Mouse (Mus musculus): ENCODE data around the gene 4833439L19Rik. TPM values are rescaled to one million over a fixed set of nuclear protein-coding genes. Genes with fewer than 3 reads are reported as not detected.
A peak's percentile ranks its signal among the peaks of the same experiment; 100 is the strongest.

The 4833439L19Rik gene
- polyA plus RNA-seq, 1 experiment from 2014 or later, result 124 TPM

GRCm38 (mm10) chr13:54527140-54527539 lies 38.1 kb downstream of the 4833439L19Rik start:
- Histone ChIP-seq H3K9me3 (ENCODE audit: control insufficient read depth, low read length) (no peaks in the 10 kb centered on the region), H3K4me1 (ENCODE audit: control insufficient read depth, insufficient read depth, low read length) (no peaks in the 10 kb centered on the region), H3K4me2 (ENCODE audit: low read depth, low read length) (no peak overlapping the region), H3K27ac (replicated peaks; ENCODE audit: low read depth, low read length) (no peak overlapping the region), H3K9ac (ENCODE audit: low read depth, low read length) (no peak overlapping the region), H3K27me3 (replicated peaks; ENCODE audit: control insufficient read depth, insufficient read depth, low read length) (no peaks in the 10 kb centered on the region), H3K36me3 (ENCODE audit: control insufficient read depth, insufficient read depth, low read length) (peaks cover 77% of the 10 kb centered on the region), H3K4me3 (ENCODE audit: low read depth, low read length) (no peak overlapping the region)
- no peak for ATAC-seq (ENCODE audit: low read depth)
- DNase-seq (ENCODE audit: low spot score), result no peak
- WGBS, result 88% methylated on average over 6 of the region's 6 CpGs

- no peak overlapping the region for H3K9ac ChIP-seq (ENCODE audit: low read depth, low read length)
- H3K9me3 ChIP-seq (ENCODE audit: control insufficient read depth, low read length), result no peaks in the 10 kb centered on the region
- ATAC-seq (ENCODE audit: low read depth), result no peak
These were observed 44.1 kb downstream of the 4833439L19Rik start for GRCm38 (mm10) chr13:54521181-54521580.

DNA sequence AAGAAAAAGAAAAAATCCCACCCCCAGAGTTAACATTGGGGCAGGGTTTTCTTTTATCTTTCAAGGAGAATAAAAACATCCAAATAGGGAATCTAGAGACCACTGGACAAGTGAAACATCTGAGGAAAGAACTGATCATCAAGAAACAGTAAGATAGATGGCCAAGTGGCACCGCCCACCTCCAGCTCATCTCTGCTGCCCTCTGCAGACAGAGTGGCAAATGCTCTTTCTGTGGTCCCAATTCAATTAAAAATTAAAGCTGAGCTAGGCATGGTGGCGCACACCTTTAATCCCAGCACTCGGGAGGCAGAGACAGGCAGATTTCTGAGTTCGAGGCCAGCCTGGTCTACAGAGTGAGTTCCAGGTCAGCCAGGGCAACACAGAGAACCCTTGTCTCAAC lies 45.0 kb downstream of the 4833439L19Rik start:
- no peak for ATAC-seq (ENCODE audit: low read depth)
- Histone ChIP-seq H3K4me2 (ENCODE audit: low read depth, low read length) (no peak overlapping the region), H3K4me3 (ENCODE audit: low read depth, low read length) (no peak overlapping the region), H3K4me1 (ENCODE audit: control insufficient read depth, insufficient read depth, low read length) (no peaks in the 10 kb centered on the region), H3K9ac (ENCODE audit: low read depth, low read length) (no peak overlapping the region), H3K27ac (replicated peaks; ENCODE audit: low read depth, low read length) (no peak overlapping the region), H3K9me3 (ENCODE audit: control insufficient read depth, low read length) (peaks cover 6% of the 10 kb centered on the region; the same call in 1 of the 2 replicates), H3K36me3 (ENCODE audit: control insufficient read depth, insufficient read depth, low read length) (peaks cover 17% of the 10 kb centered on the region), H3K27me3 (replicated peaks; ENCODE audit: control insufficient read depth, insufficient read depth, low read length) (no peaks in the 10 kb centered on the region)
- 95% methylated on average over 4 of the region's 4 CpGs for WGBS
- no peak for DNase-seq (ENCODE audit: low spot score)

More at GRCm38 (mm10) chr13:54521181-54521580, 44.1 kb downstream of the 4833439L19Rik start:
- H3K4me1 ChIP-seq (ENCODE audit: control insufficient read depth, insufficient read depth, low read length), result no peaks in the 10 kb centered on the region
- no peak overlapping the region for H3K4me2 ChIP-seq (ENCODE audit: low read depth, low read length)
- DNase-seq (ENCODE audit: low spot score), result no peak
- H3K27ac ChIP-seq (replicated peaks; ENCODE audit: low read depth, low read length), result no peak overlapping the region
- no peak overlapping the region for H3K4me3 ChIP-seq (ENCODE audit: low read depth, low read length)
- H3K36me3 ChIP-seq (ENCODE audit: control insufficient read depth, insufficient read depth, low read length), result peaks cover 26% of the 10 kb centered on the region
- H3K27me3 ChIP-seq (replicated peaks; ENCODE audit: control insufficient read depth, insufficient read depth, low read length), result no peaks in the 10 kb centered on the region

DNA sequence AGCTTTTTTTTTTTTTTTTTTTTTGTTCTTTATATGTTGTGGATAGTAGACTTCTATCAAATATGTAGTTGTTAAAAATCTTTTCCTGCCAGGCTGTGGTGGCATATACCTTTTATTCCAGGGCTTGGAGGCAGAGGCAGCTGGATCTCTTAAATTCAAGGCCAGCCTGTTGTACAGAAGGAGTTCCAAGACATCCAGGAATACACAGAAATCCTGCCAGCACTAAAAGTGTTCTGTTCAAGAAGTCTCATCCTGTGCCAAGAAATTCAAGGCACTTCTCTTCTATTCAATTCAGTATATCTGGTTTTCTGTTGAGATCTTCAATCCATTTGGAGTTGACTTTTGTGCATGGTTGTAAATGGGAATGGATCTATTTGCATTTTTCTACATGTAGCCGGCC lies 59.3 kb downstream of the 4833439L19Rik start:
- Histone ChIP-seq H3K36me3 (ENCODE audit: control insufficient read depth, insufficient read depth, low read length) (0 out of 2 replicates have a peak, but pooled peaks cover 4% of the 10 kb centered on the region), H3K27ac (replicated peaks; ENCODE audit: low read depth, low read length) (no peak overlapping the region), H3K4me1 (ENCODE audit: control insufficient read depth, insufficient read depth, low read length) (peaks cover 10% of the 10 kb centered on the region), H3K27me3 (replicated peaks; ENCODE audit: control insufficient read depth, insufficient read depth, low read length) (no peaks in the 10 kb centered on the region), H3K9ac (ENCODE audit: low read depth, low read length) (no peak overlapping the region), H3K9me3 (ENCODE audit: control insufficient read depth, low read length) (no peaks in the 10 kb centered on the region), H3K4me2 (ENCODE audit: low read depth, low read length) (no peak overlapping the region), H3K4me3 (ENCODE audit: low read depth, low read length) (no peak overlapping the region)
- DNase-seq (ENCODE audit: low spot score) (no peak), ATAC-seq (ENCODE audit: low read depth) (no peak)
- 96% methylated on average over 1 of the region's 1 CpGs for WGBS

GRCm38 (mm10) chr13:54504611-54505260 lies 60.5 kb downstream of the 4833439L19Rik start:
- Histone ChIP-seq H3K4me3 (ENCODE audit: low read depth, low read length) (peak overlapping the region; percentile 82), H3K4me2 (ENCODE audit: low read depth, low read length) (peak overlapping the region; percentile 85), H3K27me3 (replicated peaks; ENCODE audit: control insufficient read depth, insufficient read depth, low read length) (no peaks in the 10 kb centered on the region), H3K9me3 (ENCODE audit: control insufficient read depth, low read length) (no peaks in the 10 kb centered on the region), H3K4me1 (ENCODE audit: control insufficient read depth, insufficient read depth, low read length) (peaks cover 10% of the 10 kb centered on the region), H3K9ac (ENCODE audit: low read depth, low read length) (peak overlapping the region; percentile 88), H3K27ac (replicated peaks; ENCODE audit: low read depth, low read length) (0 out of 2 replicates have a peak overlapping the region, but pooled peaks have one; percentile 84), H3K36me3 (ENCODE audit: control insufficient read depth, insufficient read depth, low read length) (no peaks in the 10 kb centered on the region)
- ATAC-seq (ENCODE audit: low read depth) (no peak), DNase-seq (ENCODE audit: low spot score) (peak; percentile 5)
- WGBS, result 23% methylated on average over 7 of the region's 7 CpGs

DNA sequence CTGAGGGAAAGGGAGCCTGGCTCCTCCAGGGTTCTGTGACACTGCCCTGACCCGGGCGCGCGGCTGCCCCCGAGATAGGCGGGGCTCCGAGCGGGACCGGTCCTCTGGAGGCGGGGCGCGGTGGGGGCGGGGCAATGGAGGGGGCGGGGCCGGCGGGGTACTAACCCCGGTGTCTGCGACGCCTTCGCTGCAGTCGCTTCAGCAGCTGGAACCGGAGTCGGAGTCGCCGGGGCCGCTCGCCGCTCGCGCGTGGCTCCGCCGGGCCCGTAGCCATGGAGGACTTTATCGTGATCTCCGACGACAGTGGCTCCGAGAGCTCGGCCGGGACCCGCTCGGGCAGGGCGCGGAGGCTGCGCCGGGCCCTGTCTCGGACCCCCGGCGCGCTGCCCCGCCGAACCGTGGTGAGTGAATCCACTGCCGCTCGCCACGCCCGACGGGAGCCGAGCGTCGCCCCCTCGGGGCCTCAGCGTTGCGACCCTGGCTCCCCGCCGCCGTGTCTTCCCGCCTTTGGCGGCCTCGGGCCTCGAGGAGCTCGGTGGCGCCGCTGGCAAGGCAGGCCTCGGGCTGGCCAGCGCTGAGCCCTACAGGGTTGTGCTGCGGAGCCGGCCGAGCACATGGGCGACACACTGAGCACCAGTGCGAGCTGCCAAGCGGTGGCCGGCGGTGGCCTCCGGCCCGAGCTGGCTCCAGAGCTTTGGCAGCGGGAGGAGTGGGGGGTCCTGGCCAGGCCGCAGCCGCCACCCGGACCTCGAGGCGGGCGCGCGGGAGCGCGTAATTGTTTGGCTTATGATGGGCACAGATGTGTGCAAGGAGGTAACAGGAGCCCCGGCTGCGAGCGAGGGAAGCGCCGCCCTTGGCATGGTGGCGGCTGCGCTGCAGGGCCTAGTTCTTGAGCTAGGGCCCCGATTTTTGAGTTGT lies 61.4 kb downstream of the 4833439L19Rik start, which contains the start of gene Simc1:
Gene Simc1, plus strand, starts transcription at position 176 of the 918 bp plus-strand sequence.
- Histone ChIP-seq H3K4me1 (ENCODE audit: control insufficient read depth, insufficient read depth, low read length) (peaks cover 10% of the 10 kb centered on the region), H3K4me2 (ENCODE audit: low read depth, low read length) (peak within 1 kb of the TSS; percentile 85), H3K27ac (replicated peaks; ENCODE audit: low read depth, low read length) (peak within 1 kb of the TSS; percentile 84), H3K27me3 (replicated peaks; ENCODE audit: control insufficient read depth, insufficient read depth, low read length) (no peaks in the 10 kb centered on the region), H3K9ac (ENCODE audit: low read depth, low read length) (peak within 1 kb of the TSS; percentile 88), H3K4me3 (ENCODE audit: low read depth, low read length) (peak within 1 kb of the TSS; percentile 82), H3K36me3 (ENCODE audit: control insufficient read depth, insufficient read depth, low read length) (no peaks in the 10 kb centered on the region), H3K9me3 (ENCODE audit: control insufficient read depth, low read length) (no peaks in the 10 kb centered on the region)
- WGBS, result 1% methylated on average over 42 of the region's 105 CpGs
- peak; percentile 92 for ATAC-seq (ENCODE audit: low read depth)
- DNase-seq (ENCODE audit: low spot score), result peak; percentile 82

- peak overlapping the region; percentile 88 for H3K9ac ChIP-seq (ENCODE audit: low read depth, low read length)
- H3K36me3 ChIP-seq (ENCODE audit: control insufficient read depth, insufficient read depth, low read length), result no peaks in the 10 kb centered on the region
- H3K4me1 ChIP-seq (ENCODE audit: control insufficient read depth, insufficient read depth, low read length), result peaks cover 10% of the 10 kb centered on the region
- peak overlapping the region; percentile 82 for H3K4me3 ChIP-seq (ENCODE audit: low read depth, low read length)
- 1% methylated on average over 14 of the region's 14 CpGs for WGBS
- DNase-seq (ENCODE audit: low spot score) (no peak), ATAC-seq (ENCODE audit: low read depth) (peak; percentile 69; the same call in 1 of the 2 replicates)
- no peak overlapping the region for H3K27ac ChIP-seq (replicated peaks; ENCODE audit: low read depth, low read length)
- no peaks in the 10 kb centered on the region for H3K9me3 ChIP-seq (ENCODE audit: control insufficient read depth, low read length)
- H3K4me2 ChIP-seq (ENCODE audit: low read depth, low read length), result peak overlapping the region; percentile 85
- no peaks in the 10 kb centered on the region for H3K27me3 ChIP-seq (replicated peaks; ENCODE audit: control insufficient read depth, insufficient read depth, low read length)
These were observed 62.0 kb downstream of the 4833439L19Rik start for GRCm38 (mm10) chr13:54503278-54503603.

DNA sequence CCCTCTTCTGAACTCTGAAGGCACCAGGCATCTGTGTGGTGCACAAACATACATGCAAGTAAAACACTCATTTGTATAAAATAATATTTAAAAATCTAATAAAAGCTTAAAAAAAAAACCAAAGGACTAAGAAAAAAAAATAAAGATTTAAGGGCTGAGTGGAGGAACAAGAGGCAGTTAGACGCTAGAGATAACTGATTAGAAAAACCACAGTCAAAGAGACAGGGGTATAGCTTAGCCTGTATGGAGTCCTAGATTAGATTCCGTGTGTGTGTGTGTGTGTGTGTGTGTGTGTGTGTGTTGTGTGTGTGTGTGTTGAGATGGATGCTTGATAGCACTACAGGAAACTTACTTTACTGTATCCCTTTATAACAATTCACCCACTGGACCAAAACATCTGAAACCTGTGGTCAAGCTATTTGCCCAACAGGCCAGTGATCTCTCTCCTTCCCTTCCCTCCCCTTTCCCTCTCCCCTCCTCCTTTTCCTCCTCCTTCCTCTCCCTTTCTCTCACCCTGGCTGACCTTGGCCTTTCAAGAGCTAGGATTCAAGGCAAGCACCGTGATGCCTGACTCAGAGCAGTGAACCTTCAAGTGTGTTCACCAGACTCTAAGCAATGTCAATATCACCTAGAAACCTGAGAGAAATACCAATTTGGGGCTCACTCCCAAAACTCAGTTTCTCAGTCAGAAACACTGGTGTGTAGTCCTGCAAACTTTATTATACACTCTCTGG lies 63.1 kb downstream of the 4833439L19Rik start:
- H3K4me1 ChIP-seq (ENCODE audit: control insufficient read depth, insufficient read depth, low read length), result peaks cover 10% of the 10 kb centered on the region
- no peak overlapping the region for H3K9ac ChIP-seq (ENCODE audit: low read depth, low read length)
- no peak overlapping the region for H3K4me2 ChIP-seq (ENCODE audit: low read depth, low read length)
- 54% methylated on average over 3 of the region's 3 CpGs for WGBS
- no peak overlapping the region for H3K27ac ChIP-seq (replicated peaks; ENCODE audit: low read depth, low read length)
- no peak overlapping the region for H3K4me3 ChIP-seq (ENCODE audit: low read depth, low read length)
- no peaks in the 10 kb centered on the region for H3K27me3 ChIP-seq (replicated peaks; ENCODE audit: control insufficient read depth, insufficient read depth, low read length)
- no peaks in the 10 kb centered on the region for H3K36me3 ChIP-seq (ENCODE audit: control insufficient read depth, insufficient read depth, low read length)
- ATAC-seq (ENCODE audit: low read depth) (no peak), DNase-seq (ENCODE audit: low spot score) (no peak)
- no peaks in the 10 kb centered on the region for H3K9me3 ChIP-seq (ENCODE audit: control insufficient read depth, low read length)

Measured in embryonic facial prominence, embryonic 14.5 days (tissue).